29 mouse cellular contexts compared by ENCODE assay signal in the genomic region with DNA sequence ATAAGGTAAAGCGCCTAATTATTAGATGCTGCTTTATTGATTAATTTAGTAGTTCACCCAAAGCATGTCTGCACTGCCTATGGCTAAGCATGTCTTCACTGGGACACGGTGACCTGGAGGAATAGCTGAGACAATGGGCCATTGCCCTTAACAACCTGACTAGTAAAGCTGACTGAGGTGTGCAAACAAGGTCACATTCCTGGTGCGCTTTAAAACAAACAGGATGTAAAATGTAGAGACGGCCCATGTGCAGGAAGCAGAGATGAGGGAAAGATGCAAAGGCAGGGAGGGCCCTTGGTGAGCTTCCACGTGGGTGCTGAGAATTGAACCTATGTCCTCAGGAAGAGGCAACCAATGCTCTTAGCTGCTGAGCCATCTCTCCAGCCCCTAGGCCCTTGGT. TPM values are rescaled to one million over a fixed set of nuclear protein-coding genes. Genes with fewer than 3 reads are reported as not detected.
"Had no signal": no experiment of that assay in that cellular context is flagged by ENCODE, and none has a peak within 500 bp of the region (broad histone marks: within the 10 kb centered on the region; RNA-seq: fewer than 3 reads in every experiment).

No protein-coding gene starts in this region.

- H3K4me2 ChIP-seq: heart, embryonic 12.5 days; hindbrain, embryonic 12.5 days; hindbrain, embryonic 14.5 days; intestine, embryonic 15.5 days; limb, embryonic 12.5 days; liver, embryonic 11.5 days; liver, embryonic 13.5 days; liver, embryonic 15.5 days had no signal

- H3K4me3 ChIP-seq: heart, embryonic 10.5 days; heart, embryonic 12.5 days; hindbrain, embryonic 10.5 days; hindbrain, embryonic 12.5 days; intestine, embryonic 15.5 days; layer of hippocampus, adult 2 months; left cerebral cortex, adult 2 months; limb, embryonic 10.5 days; limb, embryonic 12.5 days; liver, embryonic 13.5 days; liver, embryonic 15.5 days had no signal

- H3K9ac ChIP-seq: heart, embryonic 12.5 days; hindbrain, embryonic 12.5 days; hindbrain, embryonic 14.5 days; intestine, embryonic 15.5 days; limb, embryonic 12.5 days; liver, embryonic 13.5 days; liver, embryonic 15.5 days; liver, postnatal 0 days had no signal

- DNase-seq: gastrocnemius, postnatal 10 days; gastrocnemius, postnatal 25 days; heart, adult 18-20 months; heart, postnatal 10 days; heart, postnatal 4 days; kidney, adult 18-20 months; kidney, adult 8-10 months; kidney, postnatal 10 days; kidney, postnatal 25 days; kidney, postnatal 4 days; liver; liver, embryonic 13.5 days; liver, postnatal 0 days had no signal

- ATAC-seq: hindbrain, embryonic 16.5 days; inflammation-experienced regulatory T-cells, adult 6 months; intestine, embryonic 15.5 days; intestine, postnatal 0 days; liver, postnatal 0 days had no signal

- H3K36me3 ChIP-seq: heart, embryonic 10.5 days; heart, embryonic 12.5 days; hindbrain, embryonic 10.5 days; hindbrain, embryonic 12.5 days; intestine, embryonic 15.5 days; limb, embryonic 10.5 days; limb, embryonic 12.5 days; liver, embryonic 13.5 days; liver, embryonic 15.5 days had no signal

- H3K27ac ChIP-seq: heart, embryonic 10.5 days; hindbrain, embryonic 10.5 days; hindbrain, embryonic 12.5 days; hindbrain, embryonic 14.5 days; intestine, embryonic 15.5 days; layer of hippocampus, adult 2 months; left cerebral cortex, adult 2 months; limb, embryonic 10.5 days; limb, embryonic 12.5 days; liver, embryonic 13.5 days; liver, embryonic 15.5 days had no signal

- H3K4me1 ChIP-seq: heart, embryonic 10.5 days; heart, embryonic 12.5 days; hindbrain, embryonic 10.5 days; hindbrain, embryonic 12.5 days; intestine, embryonic 15.5 days; liver, embryonic 13.5 days; liver, embryonic 15.5 days had no signal

- H3K27me3 ChIP-seq: heart, embryonic 12.5 days; hindbrain, embryonic 12.5 days; intestine, embryonic 15.5 days; limb, embryonic 12.5 days; liver, embryonic 15.5 days had no signal

- H3K9me3 ChIP-seq: heart, embryonic 10.5 days; heart, embryonic 12.5 days; hindbrain, embryonic 10.5 days; hindbrain, embryonic 12.5 days; intestine, embryonic 15.5 days; limb, embryonic 10.5 days; limb, embryonic 12.5 days; liver, embryonic 13.5 days; liver, embryonic 15.5 days had no signal

RNA-seq across cellular contexts. Expression of a gene that starts 23.6 kb away (rescaled TPM):
- total RNA-seq: granulocyte monocyte progenitor cell, adult 5-6 weeks had no signal
